Mouse (Mus musculus) thymus, adult 2 months (tissue): Measurements from ENCODE around the gene Sec61a2.

ENCODE experiments used
- CTCF ChIP-seq: fragments of 200-500 bp; IDR thresholded peaks from 2 replicates; pipeline ENCODE4 v1.5.1; 2012; ENCODE audit warnings: mild to moderate bottlenecking, control low read depth, low read length, moderate library complexity, borderline replicate concordance; ENCODE audit not compliant: control insufficient read depth, poor library complexity, insufficient read depth; ENCODE audit errors: extremely low read depth
- POLR2A ChIP-seq: fragments of 200-500 bp; IDR thresholded peaks from 2 replicates; pipeline ENCODE4 v1.6.1; 2012; ENCODE audit warnings: mild to moderate bottlenecking, low read length, control low read depth, moderate library complexity; ENCODE audit not compliant: control insufficient read depth, poor library complexity, insufficient read depth; ENCODE audit errors: extremely low read depth

DNA sequence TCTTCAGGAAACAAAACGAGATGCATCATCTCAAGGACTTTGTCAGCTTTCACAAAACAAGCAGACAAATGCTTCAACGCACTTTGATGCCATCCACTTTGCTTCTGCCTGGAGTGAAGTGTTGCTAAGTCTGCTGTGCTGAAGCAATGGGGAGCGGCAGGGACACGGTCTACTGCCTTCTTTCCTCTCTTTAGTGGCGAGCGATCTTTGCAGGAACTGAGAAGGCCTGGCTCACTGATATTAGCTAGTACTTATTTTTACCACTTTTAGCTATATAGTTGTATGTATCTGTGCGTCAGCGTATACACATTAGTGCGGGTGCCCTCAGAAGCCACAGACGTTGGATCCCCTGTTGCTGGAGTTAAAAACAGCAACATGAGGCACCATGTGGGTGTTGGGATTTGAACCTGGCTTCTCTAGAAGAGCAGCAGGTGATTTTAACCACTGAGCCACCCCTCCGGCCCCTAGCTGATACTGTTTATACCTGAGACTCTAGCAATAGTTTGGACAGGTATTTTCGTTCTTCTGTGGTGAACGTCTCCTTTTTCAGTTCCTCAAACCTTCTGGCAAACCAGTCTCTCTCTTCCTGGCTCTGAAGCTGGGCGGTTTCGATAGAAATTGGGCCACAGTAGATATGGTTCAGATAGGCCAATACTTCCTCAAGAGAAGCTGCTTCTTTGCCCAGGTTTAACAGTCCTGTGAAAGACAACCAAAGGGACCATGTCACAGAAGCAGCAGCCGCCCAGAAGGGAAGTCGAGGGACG lies 35.2 kb upstream of the Sec61a2 start:
- TF ChIP-seq POLR2A, result no peak
- no peak for TF ChIP-seq CTCF
